Mouse (Mus musculus): ENCODE data around the gene Cxcl12. TPM values are rescaled to one million over a fixed set of nuclear protein-coding genes. Genes with fewer than 3 reads are reported as not detected.

The Cxcl12 gene
- 97.2 and 103 TPM in 2 replicates for polyA plus RNA-seq (2015; fragmentation: Nextera tagmentation; extraction: Ambion mirVana)

GRCm38 (mm10) chr6:117168321-117169011 lies at the start of gene Cxcl12:
Gene Cxcl12 (plus strand): TSS chr6:117168535.

Measured in urinary bladder, postnatal 0 days (tissue).